Mouse (Mus musculus): ENCODE measurements around the gene Nptn.

DNA sequence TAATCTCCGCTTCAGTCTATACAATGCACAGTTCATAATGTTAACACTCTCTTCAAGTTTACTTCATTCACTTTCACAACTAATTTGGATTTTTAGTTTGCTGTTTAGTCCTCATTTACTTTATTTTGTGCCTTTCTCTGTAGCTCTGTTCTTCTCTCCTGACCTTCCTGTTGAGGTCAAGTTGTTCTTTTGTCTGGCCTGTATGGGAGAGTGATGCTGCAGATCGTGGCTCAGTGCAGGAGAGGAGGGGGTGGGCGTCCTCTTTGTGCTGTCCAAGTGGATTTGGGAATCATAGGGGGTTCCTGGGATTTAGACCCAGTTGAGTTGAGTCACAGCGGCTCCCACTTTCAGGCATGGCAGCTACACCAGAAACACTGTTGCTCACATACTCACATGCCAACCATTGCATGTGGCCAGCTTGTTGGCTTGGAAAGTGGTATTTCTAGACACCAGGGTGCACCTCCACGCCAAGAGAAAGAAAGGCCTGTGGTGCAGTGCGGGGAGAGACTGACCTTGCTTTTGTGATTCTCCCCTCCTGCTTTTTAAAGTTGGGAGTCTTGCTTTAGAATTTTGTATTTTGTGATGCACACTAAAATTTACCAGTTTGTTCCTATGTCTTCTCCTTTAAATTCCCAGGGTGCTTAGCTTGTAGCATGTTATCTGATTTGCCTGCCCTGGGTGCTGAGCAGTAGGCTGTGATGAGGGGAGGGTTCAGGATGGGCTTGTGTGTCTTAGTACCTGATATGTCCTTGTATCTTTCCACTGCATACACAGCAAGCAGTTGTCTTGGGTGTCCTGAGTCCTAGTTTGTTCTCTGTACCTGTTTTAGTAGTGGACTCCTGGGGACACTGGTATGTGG is 66.6 kb downstream of the Nptn start:
- TF ChIP-seq CTCF (IDR thresholded peaks at IDR 0.05; ENCODE audit: low read depth, low read length) (no peak), TAL1 (conservative IDR thresholded peaks at IDR 0.05; ENCODE audit: low read depth, low read length) (no peak), GATA1 (IDR thresholded peaks at IDR 0.05; ENCODE audit: borderline replicate concordance, low read length) (no peak)
